Mouse (Mus musculus) heart, postnatal 10 days (tissue): ENCODE data around the gene Cbx5. TPM values are rescaled to one million over a fixed set of nuclear protein-coding genes. Genes with fewer than 3 reads are reported as not detected.

Experiments
- DNase-seq, 2 experiments: peaks; one replicate each; pipeline ENCODE4 v3.0.0; 2021
- intact Hi-C: fragments of 180-260 bp; cut with DNase I; formaldehyde crosslinking; loops from one replicate; pipeline ENCODE4 v1.15.1; 2025
- total RNA-seq, 2 experiments: library from RNA; stranded (reverse); gene quantifications; 2 replicates each; pipeline ENCODE4 v1.2.3; 2021

Cbx5 gene
- total RNA-seq, 2 experiments from 2014 or later: 81.3 to 97.4 TPM

GRCm38 (mm10) chr15:103178767-103179166 lies 60.8 kb downstream of the Cbx5 start:
- intact Hi-C loops: loop anchor here (5.0 kb wide), 1 partner anchor 416 kb away; no protein-coding TSS in a partner anchor

GRCm38 (mm10) chr15:103178137-103178536 lies 61.5 kb downstream of the Cbx5 start:
- DNase-seq: peak in 1 of 2 experiments; percentile 73
- intact Hi-C loops: loop anchor here (5.0 kb wide), 1 partner anchor 416 kb away; no protein-coding TSS in a partner anchor

More at GRCm38 (mm10) chr15:103178767-103179166, 60.8 kb downstream of the Cbx5 start:
- no peak for DNase-seq

- intact Hi-C loops: loop anchor here (1.0 to 5.0 kb wide), 2 partner anchors 190 to 415 kb away; no protein-coding TSS in a partner anchor
- DNase-seq: no peak
These were observed 62.0 kb downstream of the Cbx5 start for GRCm38 (mm10) chr15:103177611-103178041.

- peak; percentile 91 to 94 for DNase-seq
- intact Hi-C loops: loop anchor here (1.0 to 5.0 kb wide), 2 partner anchors 190 to 415 kb away; no protein-coding TSS in a partner anchor
These were observed 62.7 kb downstream of the Cbx5 start for GRCm38 (mm10) chr15:103176874-103177421.

- no peak for DNase-seq
- intact Hi-C loops: no loop called here
These were observed 66.4 kb downstream of the Cbx5 start for GRCm38 (mm10) chr15:103173251-103173650.

- DNase-seq: peak; percentile 64 to 78
- intact Hi-C loops: no loop called here
These were observed 67.1 kb downstream of the Cbx5 start for GRCm38 (mm10) chr15:103172537-103172936.

DNA sequence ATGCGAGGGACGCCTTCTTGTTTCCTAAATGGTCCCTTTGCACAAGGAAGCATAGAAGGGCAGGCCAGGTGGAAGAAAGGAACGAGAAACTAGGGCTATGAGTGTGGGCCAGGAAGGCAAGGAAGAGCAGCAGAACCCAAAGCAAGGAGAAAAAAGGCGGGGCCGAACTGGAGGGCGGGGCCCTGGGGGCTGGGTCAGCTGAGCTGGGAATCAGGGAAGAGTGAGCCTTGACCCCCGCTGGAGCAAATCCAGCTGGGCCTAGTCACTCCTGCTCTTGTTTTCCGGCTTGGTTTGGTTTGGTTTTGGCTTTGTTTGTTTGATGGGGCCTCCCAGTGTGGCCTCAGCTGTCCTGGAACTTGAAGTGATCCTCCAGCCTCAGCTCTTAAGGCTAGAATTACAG lies 68.3 kb downstream of the Cbx5 start:
- intact Hi-C loops: no loop called here
- no peak for DNase-seq

- intact Hi-C loops: no loop called here
- DNase-seq: no peak
These were observed 69.3 kb downstream of the Cbx5 start for GRCm38 (mm10) chr15:103170316-103170679.

DNA sequence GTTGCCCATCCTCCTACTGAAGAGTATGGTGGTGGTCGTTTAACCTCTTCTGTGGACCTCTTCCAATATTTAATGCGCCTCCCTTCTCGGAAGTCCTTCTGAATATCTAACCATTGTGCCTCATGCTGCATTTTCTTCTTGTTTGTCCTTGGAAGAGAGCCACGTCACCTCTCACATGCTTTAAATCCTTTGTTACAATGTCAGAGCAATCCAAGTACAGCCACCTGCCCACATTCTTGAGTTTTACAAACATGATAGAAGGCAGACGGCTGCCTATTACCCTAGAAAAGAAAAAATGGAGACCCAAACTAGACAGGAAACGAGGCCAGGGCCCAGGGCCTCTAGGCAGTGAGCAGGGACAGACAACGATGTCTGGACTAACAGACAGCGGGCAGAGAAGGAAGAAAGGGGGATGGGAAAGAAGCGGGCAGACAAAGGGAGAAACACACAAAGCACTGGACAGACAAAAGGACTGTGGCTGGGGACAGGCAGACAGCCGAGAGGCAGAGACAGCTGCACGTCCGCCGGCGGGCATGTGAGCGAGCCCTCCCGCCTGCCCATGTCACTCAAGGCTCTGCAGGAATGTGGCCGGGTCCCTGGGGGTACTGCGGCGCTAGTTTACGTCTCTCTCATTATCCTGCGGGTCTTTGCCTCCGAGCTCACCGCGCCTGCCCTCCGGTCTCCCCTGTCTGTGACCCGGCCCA lies 69.9 kb downstream of the Cbx5 start:
- intact Hi-C loops: no loop called here
- DNase-seq: no peak

DNA sequence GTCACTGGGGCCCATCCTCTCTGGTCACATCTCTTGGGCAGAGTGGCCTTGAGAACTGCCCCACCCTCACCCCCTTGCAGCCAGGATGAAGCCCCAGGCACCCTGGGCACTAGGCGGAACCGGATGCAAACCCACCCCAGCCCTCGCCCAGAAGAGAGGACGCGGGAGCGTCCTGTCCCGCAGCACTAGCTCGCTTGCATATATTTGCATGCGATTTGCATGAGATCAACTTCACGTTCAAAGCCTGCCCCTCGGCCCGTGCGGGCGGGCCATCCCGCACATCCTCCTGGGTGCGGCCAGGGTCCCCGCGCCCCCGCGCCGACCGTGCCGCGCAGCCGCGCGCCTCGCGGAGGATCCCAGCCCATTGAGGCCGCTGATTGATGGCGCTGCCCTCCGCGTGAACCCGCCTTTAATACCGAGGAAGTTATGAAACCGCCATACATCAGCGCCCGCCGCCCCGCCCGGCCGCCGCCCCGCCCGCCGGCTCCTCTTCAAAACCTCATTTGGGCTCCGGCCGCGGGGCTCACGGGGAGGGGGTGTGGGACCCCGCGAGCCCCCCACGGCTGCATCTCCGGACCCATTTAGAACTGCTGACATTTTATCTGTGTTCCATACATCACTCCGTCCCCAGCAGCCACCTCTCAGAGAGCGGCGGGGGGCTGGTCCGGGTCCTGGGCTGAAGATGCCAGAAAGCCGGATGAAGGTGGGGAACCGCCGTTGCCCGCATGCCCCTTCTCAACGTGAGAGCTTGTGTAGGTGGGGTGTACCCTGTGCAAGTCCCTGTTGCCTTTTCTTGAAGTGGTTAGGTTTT lies 70.6 kb downstream of the Cbx5 start:
- intact Hi-C loops: no loop called here
- peak in 1 of 2 experiments; percentile 19 for DNase-seq

GRCm38 (mm10) chr15:103167786-103168185 lies 71.8 kb downstream of the Cbx5 start:
- intact Hi-C loops: no loop called here
- DNase-seq: no peak

- DNase-seq: no peak
- intact Hi-C loops: no loop called here
These were observed 72.5 kb downstream of the Cbx5 start, which contains the start of gene Smug1 for GRCm38 (mm10) chr15:103167042-103167615. Smug1 (minus strand) TSS chr15:103167092.

GRCm38 (mm10) chr15:103165924-103166323 lies 73.7 kb downstream of the Cbx5 start:
- DNase-seq: no peak
- intact Hi-C loops: loop anchor here (2.0 kb wide), 1 partner anchor 153 kb away; no protein-coding TSS in a partner anchor

DNA sequence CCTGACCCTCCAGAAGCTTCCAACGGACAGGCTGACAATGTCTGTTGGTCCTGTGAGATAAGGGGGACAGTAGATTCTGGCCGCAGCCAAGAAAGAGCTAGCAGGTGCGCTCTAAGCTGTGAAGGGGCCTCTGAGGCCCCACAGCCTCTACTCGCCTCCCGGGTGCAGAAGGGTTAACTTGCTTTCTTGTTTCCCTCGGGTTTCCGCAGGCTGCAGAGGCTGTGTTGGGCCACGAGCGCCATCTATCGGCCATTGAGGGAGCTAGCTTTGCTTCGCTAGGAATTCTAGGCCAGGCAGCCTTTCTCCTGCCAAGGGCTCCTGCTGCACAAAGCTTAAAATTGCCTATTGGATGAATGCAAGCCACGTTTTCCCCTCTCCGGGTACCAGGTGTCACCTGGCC lies 74.2 kb downstream of the Cbx5 start:
- peak; percentile 91 to 95 for DNase-seq
- intact Hi-C loops: loop anchor here (2.0 kb wide), 1 partner anchor 153 kb away; no protein-coding TSS in a partner anchor

DNA sequence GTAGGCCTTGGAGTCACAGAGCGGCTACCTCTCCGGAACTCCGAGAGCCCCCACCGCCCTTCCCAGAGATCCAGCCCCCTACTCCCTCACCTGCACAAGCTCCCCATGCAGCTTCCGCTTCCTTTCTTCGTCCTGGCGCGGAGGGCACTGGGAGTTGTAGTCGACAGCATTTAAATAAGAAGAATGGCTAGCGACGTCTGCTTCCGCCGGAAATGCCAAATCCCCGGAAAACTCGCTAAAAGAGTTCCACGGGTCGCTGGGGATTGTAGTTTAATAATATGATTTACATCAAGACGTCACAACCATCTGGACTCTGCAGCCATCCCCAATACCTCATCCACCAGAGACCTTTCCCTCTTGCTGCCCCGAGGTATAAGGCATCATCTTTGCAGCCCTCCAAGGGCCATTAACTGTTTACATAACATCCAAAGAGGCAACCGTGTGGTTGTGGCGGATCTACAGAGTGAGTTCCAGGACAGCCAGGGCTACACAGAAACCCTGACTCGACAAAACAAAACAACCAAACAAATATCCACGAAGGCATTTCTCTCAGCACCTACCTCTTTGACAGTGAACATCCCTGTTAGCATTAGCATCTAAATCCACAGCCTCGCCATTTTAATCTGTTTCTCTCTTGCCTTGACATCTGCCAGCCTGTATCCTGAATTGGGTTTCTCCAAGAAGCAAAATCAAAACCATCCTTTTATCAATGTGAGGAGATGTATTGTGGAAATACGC lies 76.3 kb downstream of the Cbx5 start:
- peak; percentile 93 to 95 for DNase-seq
- intact Hi-C loops: no loop called here

DNA sequence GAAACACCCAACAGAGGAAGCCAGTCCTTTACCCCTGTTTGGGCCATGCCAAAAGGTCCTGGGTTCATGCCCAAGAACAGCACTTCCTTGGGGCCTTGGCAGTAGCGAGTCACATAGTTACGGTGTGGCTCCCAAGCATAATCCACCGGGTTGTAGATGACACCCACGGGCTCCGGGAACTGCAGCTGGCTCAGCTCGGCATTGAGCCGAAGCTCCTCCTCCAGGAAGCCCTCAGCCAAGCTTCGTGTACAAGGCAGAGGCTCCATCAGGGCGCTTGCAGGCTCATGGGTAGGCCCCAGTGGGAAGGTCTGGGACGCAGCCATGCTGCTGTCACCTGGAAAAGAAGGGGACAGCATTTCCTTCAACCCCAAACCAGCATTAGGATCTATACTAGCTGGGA lies 82.0 kb downstream of the Cbx5 start:
- intact Hi-C loops: no loop called here

GRCm38 (mm10) chr15:103156890-103157289 lies 82.7 kb downstream of the Cbx5 start:
- DNase-seq: no peak
- intact Hi-C loops: no loop called here

More for the DNA sequence above, 82.0 kb downstream of the Cbx5 start:
- DNase-seq: no peak

DNA sequence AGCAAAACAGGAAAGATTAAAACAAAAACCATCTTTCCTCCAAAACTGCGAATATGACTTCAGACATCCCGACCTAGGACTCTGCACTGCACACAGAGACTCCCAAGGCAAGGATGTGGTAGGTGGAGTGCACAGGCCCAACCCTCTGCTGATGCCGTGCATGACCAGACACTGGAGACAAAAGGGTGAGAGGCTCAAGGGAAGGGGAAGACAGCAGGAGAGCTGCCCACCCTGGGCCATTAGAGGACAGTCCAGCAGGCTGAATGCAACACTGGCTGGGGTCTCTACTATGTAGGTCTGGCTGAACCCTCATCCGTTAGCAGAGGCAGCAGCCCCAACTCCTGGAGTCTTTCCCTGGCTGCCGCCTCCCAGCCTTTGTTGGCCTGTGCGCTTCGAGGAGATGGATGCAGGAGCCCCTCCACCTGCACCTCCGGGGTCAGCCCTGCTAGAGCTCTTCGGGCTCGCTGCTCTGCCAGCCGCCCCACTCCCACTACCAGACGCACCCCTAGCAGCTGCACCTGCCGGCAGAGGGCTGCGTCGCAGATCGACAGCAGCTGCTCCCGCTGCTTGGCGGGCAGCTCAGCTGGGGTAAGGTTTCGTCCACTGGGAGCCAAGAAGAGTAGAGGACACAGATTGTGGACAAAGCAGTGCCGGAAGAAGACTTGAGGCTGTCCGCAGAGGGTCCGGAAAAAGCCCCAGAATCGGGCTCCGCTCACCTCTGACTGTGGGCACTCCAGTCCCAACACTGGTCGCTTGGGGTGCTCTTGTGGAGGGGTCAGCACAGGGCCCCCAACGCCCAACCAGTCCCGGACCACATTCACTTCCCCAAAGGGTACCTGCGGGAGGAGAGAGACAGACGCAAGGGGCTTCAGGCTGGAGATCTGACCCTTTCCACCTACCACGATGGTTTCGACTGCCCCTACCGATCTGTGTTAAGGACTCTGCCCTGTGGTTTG lies 84.0 kb downstream of the Cbx5 start:
- intact Hi-C loops: no loop called here
- no peak for DNase-seq
